Mouse (Mus musculus): ENCODE measurements around the gene Lin52. TPM values are rescaled to one million over a fixed set of nuclear protein-coding genes. Genes with fewer than 3 reads are reported as not detected.

The Lin52 gene
- 14.3 and 24.5 TPM in 2 replicates for polyA plus RNA-seq (2012; rRNA removed)

GRCm38 (mm10) chr12:84450718-84451646 lies at the start of gene Lin52, which contains the start of gene Aldh6a1:
Lin52 (plus strand) TSS chr12:84451422.
Aldh6a1 (minus strand) TSS chr12:84451004.
- peak; percentile 100 for DNase-seq (ENCODE audit: low read depth)

GRCm38 (mm10) chr12:84402923-84403322 lies 48.3 kb upstream of the Lin52 start:
- no peak for DNase-seq (ENCODE audit: low read depth)

GRCm38 (mm10) chr12:84404541-84404940 lies 46.7 kb upstream of the Lin52 start:
- DNase-seq (ENCODE audit: low read depth), result no peak

- no peak for DNase-seq (ENCODE audit: low read depth)
These were observed 44.0 kb upstream of the Lin52 start for GRCm38 (mm10) chr12:84407259-84407658.

- no peak for DNase-seq (ENCODE audit: low read depth)
These were observed 43.1 kb upstream of the Lin52 start for GRCm38 (mm10) chr12:84407874-84408818.

GRCm38 (mm10) chr12:84408819-84409507 lies 42.3 kb upstream of the Lin52 start, which contains the start of the genes Entpd5 and Bbof1:
Entpd5 (minus strand) TSS chr12:84409029.
Bbof1 (plus strand) TSS chr12:84409071.
- DNase-seq (ENCODE audit: low read depth), result no peak

- DNase-seq (ENCODE audit: low read depth), result no peak
These were observed 34.2 kb upstream of the Lin52 start, which contains the start of gene Rnf113a2 for GRCm38 (mm10) chr12:84416834-84417604. Rnf113a2 (plus strand) TSS chr12:84417196.

GRCm38 (mm10) chr12:84417605-84417922 lies 33.7 kb upstream of the Lin52 start:
- DNase-seq (ENCODE audit: low read depth), result no peak

GRCm38 (mm10) chr12:84423990-84424389 lies 27.2 kb upstream of the Lin52 start:
- no peak for DNase-seq (ENCODE audit: low read depth)

- no peak for DNase-seq (ENCODE audit: low read depth)
These were observed 21.4 kb upstream of the Lin52 start for GRCm38 (mm10) chr12:84429825-84430224.

- DNase-seq (ENCODE audit: low read depth), result no peak
These were observed 12.5 kb upstream of the Lin52 start for GRCm38 (mm10) chr12:84438697-84439096.

GRCm38 (mm10) chr12:84442526-84442925 lies 8.7 kb upstream of the Lin52 start:
- no peak for DNase-seq (ENCODE audit: low read depth)

- no peak for DNase-seq (ENCODE audit: low read depth)
These were observed 3.8 kb upstream of the Lin52 start for GRCm38 (mm10) chr12:84447386-84447785.

GRCm38 (mm10) chr12:84448181-84448580 lies 3.0 kb upstream of the Lin52 start:
- DNase-seq (ENCODE audit: low read depth), result no peak

GRCm38 (mm10) chr12:84449887-84450286 lies 1.3 kb upstream of the Lin52 start:
- DNase-seq (ENCODE audit: low read depth), result no peak

- DNase-seq (ENCODE audit: low read depth), result no peak
These were observed 888 bp upstream of the Lin52 start for GRCm38 (mm10) chr12:84450351-84450717.

GRCm38 (mm10) chr12:84451801-84452200 lies 579 bp downstream of the Lin52 start:
- DNase-seq (ENCODE audit: low read depth), result no peak

- DNase-seq (ENCODE audit: low read depth), result no peak
These were observed 5.7 kb downstream of the Lin52 start for GRCm38 (mm10) chr12:84456911-84457310.

- no peak for DNase-seq (ENCODE audit: low read depth)
These were observed 8.6 kb downstream of the Lin52 start for GRCm38 (mm10) chr12:84459845-84460244.

- DNase-seq (ENCODE audit: low read depth), result no peak
These were observed 10.2 kb downstream of the Lin52 start for GRCm38 (mm10) chr12:84461416-84461815.

- DNase-seq (ENCODE audit: low read depth), result no peak
These were observed 11.6 kb downstream of the Lin52 start for GRCm38 (mm10) chr12:84462856-84463255.
